Mouse (Mus musculus) MEL-GATA-1-ER (cell line): ENCODE measurements around the gene Zfp65.
"Not testable (repeated sequence)": the region's sequence is repeated elsewhere in the genome, so short reads cannot be mapped to it uniquely, and the experiment has no call there.

Source experiments
- DNase-seq: peaks from one replicate; pipeline ENCODE4 v3.0.0-alpha.2; 2012; ENCODE audit warnings: low read depth; ENCODE audit errors: extremely low read depth

The Zfp65 gene

GRCm38 (mm10) chr13:67728641-67729318 is at the start of gene Zfp65:
TSS of gene Zfp65 (minus strand) at chr13:67729173.
- DNase-seq: no peak

DNA sequence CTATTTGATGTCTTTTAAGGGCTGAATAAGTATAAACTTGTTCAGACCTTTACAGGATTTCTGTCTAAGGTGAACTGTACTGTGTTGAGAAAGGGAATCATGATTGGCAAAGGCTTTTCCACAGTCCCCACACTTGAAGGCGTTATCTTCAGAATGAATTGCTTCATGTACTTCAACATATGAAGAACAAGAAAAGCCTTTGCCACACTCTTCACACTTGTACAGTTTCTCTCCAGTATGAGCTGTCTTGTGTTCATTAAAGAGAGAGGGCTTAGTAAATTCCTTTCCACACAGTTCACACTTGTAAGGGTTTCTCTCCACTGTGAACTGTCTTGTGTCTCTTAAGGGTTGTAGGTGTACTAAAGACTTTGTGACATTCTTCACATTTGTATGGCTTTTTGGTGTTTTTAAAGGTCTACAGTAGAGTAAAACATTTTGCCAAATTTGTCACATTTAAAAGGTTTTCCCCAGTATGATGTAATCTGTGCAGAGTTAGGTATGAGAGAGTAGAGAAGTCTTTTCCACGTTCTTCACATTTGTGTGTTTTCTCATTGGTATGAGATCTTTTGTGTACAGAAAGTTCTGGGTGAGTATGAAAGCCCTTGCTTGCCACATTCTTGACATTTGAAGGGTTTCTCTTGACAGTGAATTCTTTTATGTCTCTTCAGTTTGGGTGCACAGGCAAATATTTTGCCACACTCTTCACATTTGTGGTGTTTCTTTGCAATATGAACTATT is 34.2 kb upstream of the Zfp65 start:
- no peak for DNase-seq

DNA sequence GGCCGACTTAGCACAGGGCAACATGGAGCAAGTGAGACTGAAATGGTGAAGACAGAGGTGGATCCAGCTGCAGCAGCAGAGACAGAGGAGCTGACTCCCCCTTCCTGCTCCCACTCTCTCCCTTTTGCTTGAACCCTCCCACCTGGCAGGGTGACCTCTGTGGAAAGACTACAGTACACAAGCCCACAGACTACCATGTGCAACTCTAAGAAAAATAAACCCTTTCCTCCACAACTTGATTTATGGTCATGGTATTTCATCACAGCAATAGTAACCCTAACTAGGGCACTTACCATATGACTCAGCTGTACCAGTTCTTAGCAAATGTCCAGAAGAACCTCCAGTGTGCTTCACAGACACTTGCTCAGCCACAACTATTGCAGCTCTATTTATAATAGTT is 31.0 kb upstream of the Zfp65 start:
- no peak for DNase-seq

DNA sequence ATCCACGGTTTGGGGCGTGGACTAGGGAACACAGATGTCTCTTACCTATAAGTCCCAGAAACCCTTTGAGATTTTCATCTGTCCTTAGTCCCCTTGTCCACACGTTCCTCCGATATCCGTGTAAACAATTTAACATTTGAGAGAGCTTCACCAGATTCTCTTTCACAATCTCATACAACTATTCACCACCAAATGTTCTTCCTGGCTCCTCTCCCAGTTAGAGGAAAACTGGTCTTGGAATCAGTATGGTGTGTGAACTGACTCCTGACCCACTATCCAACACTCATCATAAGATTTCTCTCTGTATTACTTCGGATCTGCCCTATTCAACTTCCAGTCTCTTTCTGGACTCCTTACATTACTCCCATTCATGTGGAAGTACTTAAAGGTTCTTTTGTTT is 26.8 kb upstream of the Zfp65 start:
- DNase-seq: no peak

DNA sequence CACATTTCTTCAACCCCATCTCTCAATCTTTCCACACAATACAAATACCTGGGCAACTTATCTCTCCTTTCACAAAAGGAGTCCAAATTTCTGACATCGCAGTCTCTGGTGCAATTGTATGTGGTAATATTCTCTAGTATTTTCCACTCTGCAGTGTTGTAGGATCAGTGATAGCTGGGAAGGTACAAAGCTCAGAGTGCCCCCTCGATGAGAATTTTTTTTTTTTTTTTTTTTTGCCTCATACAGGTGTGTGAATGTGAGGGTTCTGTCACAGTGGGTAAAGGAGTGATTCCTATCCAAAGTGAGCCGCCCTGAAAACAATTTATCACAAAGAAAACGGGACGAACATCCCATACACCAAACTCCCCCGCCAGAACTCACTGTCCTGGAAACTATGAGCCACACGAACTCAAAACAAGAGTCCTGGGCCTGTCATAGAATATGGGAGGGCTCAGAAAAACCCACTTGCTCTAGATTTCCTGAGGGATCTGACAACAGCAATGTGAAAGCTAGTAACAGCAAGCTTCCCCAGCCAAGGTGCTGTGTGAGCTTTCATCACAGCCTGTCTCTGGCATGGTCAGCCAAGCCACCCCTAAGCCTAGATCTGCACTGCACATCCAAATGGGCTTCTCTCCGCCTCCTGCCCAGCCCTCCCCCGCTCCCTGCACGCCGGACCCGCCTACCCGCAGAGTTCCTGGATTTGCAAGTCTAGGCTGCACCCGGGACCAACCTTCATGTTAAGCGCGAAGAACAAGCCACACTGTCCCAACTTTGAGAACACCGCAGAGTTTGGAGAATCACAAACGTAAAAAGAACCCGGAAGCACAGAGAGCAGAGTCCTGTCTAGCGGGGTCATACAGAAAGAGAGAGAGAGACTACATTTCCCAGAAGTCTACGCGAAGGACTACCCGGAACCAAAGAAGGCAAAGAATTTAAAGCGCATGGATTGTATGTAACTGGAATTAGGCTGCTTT is 25.6 kb upstream of the Zfp65 start, which contains the start of gene Zfp85:
Gene Zfp85, minus strand, starts transcription at position 896 of the 974 bp plus-strand sequence.
- DNase-seq: peak; percentile 63

GRCm38 (mm10) chr13:67743896-67744295 is 14.9 kb upstream of the Zfp65 start:
- DNase-seq: no peak

DNA sequence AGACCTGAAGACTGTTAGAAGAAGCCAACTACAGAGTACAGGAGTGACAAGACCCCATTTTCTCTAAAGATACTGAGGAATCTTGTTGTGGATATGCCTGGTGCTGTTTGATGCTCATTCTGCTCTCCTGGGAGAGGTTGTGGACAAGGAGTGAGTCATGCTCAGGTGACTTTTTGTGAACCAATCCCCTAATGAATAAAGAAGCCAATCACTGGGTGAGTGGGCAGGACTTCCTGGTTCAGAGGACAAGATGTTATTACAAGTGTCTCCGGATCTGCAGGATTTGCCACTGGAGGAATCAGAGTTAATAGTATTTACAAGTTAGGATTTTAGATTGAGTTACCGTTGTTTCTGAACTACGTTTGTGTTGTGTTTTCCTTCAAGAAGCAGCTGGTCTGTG is 14.0 kb upstream of the Zfp65 start:
- no peak for DNase-seq

DNA sequence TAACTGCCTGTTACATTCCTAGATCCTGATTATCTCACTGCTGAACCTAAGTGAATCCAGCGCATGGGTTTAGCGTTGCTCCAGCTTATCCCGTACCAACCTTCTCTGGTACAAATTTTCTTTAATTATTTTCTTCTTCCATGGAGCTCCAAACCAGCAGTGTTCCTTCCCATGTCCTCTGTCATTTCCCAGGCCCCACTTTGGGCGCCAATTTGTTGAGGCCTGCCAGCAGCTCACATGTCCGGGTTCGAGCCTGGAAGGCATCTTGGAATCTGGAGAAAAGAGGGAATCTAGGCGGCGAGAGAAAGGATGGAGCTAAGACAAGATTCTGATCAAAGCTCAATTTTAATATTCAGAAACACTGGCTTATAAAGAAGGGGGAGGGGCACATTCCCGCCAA is 5.4 kb upstream of the Zfp65 start:
- DNase-seq: not testable (repeated sequence)

DNA sequence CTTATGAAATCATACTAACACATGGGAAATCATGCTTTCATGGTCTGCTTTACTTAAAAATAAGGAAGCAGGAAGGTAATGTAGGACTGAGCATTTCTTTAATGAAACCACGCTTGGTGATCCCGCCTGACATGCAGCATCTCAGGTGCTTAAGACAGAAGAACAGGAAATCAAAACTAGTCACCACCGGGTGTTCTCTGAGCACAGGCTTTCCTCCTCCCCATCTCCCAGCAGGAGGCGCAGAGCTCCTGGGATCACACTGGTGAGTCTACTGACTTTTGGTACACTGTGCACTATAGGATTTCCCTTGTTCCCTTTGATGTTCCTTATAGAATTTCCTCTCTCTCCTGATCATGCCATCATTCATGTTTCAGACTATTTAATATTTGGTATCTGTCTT is 468 bp upstream of the Zfp65 start:
- not testable (repeated sequence) for DNase-seq

GRCm38 (mm10) chr13:67728106-67728505 is 867 bp downstream of the Zfp65 start:
- DNase-seq: no peak

DNA sequence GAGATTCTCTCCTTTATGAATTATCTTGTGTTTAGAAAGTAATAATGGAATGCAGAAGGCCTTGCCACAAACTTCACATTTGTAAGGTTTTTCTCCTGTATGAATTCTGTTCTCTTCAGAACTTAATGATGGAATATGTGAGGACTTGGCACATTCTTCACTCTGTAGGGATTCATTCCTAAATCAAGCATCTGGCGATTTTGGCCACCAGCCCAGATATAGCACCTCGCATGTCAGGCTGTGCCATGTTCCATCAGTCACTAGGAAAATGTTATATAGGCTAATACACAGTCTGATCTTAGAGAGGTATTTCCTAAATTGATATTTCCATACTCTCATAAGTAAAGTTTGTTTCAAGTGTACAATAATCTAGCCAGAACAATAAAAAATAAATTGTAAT is 3.6 kb downstream of the Zfp65 start:
- DNase-seq: not testable (repeated sequence)

DNA sequence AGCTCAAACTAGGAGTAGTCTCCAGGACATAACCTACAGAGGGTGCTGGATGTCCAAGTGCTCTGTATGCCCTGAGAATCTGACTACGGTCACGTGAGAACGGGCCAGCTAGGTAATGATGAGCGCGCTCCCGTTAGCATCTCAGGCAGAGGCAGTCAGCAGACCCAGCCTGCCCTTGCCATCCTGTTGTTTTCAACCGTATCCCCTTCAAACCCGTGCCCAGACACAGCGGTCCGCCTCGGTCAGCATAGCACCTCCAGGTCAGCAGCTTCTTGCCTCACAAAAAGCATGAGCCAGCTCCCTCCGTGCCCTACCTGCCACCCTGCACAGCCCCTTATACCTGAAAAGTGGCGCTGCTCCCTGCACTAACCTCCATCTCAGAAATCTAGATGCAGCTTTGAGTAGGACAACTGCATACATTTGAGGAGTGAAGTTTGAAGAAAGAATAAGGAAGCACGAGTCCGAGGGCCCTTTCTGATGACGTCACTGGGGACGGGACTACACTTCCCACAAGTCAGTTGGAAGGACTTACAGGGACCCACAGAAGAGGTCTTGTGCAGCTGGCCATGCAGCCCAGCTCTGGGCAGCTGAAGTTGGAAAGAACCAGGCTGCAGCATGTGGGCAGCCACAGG is 5.0 kb downstream of the Zfp65 start:
- peak; percentile 90 for DNase-seq

GRCm38 (mm10) chr13:67686971-67687370 is 42.0 kb downstream of the Zfp65 start, which contains the start of gene Zfp738:
TSS of gene Zfp738 (minus strand) at chr13:67687071.
- no peak for DNase-seq

GRCm38 (mm10) chr13:67683841-67684240 is 45.1 kb downstream of the Zfp65 start:
- DNase-seq: not testable (repeated sequence)

- peak; percentile 84 for DNase-seq
Observed at GRCm38 (mm10) chr13:67682959-67683735, 45.8 kb downstream of the Zfp65 start.

DNA sequence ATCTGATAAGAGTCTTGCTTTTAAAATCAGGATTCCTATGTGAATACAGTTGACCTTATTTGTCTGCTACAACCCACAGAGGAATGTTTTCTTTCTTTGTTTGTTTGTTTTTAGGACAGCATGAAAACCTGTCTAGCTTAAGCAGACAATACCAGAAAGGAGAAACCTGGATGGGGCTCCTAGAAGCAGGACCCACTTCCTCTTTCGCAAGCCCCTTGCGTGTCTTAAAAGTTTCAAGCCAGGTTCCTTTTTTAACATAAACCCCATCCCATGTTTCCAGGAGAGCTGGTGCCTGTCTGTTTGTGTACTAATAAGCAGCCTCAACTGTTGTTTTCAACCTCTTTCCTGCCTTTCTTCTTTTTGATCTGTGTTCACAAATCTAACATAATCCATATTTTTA is 54.1 kb downstream of the Zfp65 start:
- DNase-seq: no peak
